Mouse (Mus musculus): ENCODE data around the gene Gm5728.
"Not testable (repeated sequence)": the region's sequence is repeated elsewhere in the genome, so short reads cannot be mapped to it uniquely, and the experiment has no call there.

Gm5728 gene

GRCm38 (mm10) chr7:20375310-20375709 lies at the start of gene Gm5728:
Gm5728 (minus strand) TSS chr7:20375410.
- not testable (repeated sequence) for DNase-seq

DNA sequence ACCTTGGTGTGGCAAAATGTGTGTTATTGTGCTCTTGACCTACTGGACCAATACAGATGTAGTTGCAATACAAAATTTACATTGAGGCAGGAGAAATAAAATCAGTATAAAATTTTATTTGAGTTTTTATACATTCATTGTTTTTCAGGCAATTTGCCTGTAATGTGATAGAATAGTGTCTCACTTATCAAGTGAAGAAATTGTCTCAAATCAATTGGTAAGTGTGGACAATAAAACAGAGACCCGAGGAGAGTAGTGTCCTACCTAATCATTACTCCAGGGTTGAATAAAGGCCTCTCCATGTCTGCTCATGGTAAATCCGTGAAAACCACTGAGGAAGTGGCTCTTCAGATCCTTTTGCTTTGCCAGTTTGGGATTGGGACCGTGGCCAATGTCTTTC lies 42.4 kb upstream of the Gm5728 start, which contains the start of gene Vmn1r100:
Gene Vmn1r100, plus strand, starts transcription at position 301 of the 400 bp plus-strand sequence.
- not testable (repeated sequence) for DNase-seq

GRCm38 (mm10) chr7:20333965-20334364 lies 41.2 kb downstream of the Gm5728 start, which contains the start of gene Gm4133:
Gm4133 (minus strand) TSS chr7:20334065.
- not testable (repeated sequence) for DNase-seq

All from cerebellum, adult 8-10 months (tissue).